Mouse (Mus musculus) large intestine, adult 2 months (tissue): ENCODE data around the gene Bcl2a1c. TPM values are rescaled to one million over a fixed set of nuclear protein-coding genes. Genes with fewer than 3 reads are reported as not detected.
"Not testable (repeated sequence)": the region's sequence is repeated elsewhere in the genome, so short reads cannot be mapped to it uniquely, and the experiment has no call there.

ENCODE experiments used
- DNase-seq: peaks from one replicate; pipeline ENCODE4 v3.0.0-alpha.2; 2012; ENCODE audit warnings: low read depth, low spot score
- WGBS: fragments of 180-500 bp; shearing (Covaris S2); methylation state at CpG from one replicate; pipeline ENCODE4 v1.1.7; 2018; 5-methylcytosine and 5-hydroxymethylcytosine counted together
- polyA plus RNA-seq: library from polyadenylated mRNA; depleted of rRNA; stranded (reverse); fragments of >200 nt; gene quantifications from 2 replicates; pipeline ENCODE4 v1.2.3, GENCODE M21; 2012; rRNA removed

The Bcl2a1c gene
- polyA plus RNA-seq: not detected in 2 replicates

DNA sequence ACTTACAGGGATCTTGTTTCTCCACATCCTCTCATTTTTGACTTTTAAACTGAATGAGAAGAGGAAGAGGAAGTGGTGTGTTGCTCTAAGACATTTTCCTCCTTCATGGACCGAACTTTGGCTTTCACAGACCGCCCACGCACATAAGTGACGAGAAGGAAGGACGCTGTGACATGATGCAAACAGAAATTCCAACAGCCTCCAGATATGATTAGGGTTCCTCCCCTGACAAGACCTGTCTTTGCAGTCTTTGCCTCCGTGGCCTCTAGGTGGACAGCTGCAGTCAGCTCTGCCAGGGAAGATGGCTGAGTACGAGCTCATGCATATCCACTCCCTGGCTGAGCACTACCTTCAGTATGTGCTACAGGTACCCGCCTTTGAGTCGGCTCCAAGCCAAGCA, at the start of gene Bcl2a1c:
Gene Bcl2a1c (plus strand): TSS at position 281 of the 400 bp plus-strand sequence.
- DNase-seq: not testable (repeated sequence)
- WGBS: 51% methylated on average over 9 of the region's 9 CpGs

DNA sequence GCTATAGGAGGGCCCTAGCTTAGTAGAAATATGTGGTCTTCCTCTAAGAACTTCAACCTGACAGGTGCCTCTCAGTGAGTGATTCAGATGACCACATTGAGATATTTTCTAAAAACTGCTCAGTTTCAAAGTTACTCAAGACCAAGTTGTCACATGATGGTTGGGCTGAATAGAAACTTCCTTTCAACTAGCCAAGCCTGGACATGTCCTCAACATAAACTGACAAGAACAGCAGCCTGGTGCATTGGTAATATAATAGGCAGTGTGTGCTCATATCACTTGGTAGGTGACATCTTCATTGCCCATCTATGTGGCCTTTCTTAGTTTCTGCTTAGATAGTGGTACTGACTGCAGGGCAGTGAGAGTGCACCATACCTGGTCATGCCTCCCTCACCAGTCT, 24.0 kb upstream of the Bcl2a1c start:
- DNase-seq: not testable (repeated sequence)

DNA sequence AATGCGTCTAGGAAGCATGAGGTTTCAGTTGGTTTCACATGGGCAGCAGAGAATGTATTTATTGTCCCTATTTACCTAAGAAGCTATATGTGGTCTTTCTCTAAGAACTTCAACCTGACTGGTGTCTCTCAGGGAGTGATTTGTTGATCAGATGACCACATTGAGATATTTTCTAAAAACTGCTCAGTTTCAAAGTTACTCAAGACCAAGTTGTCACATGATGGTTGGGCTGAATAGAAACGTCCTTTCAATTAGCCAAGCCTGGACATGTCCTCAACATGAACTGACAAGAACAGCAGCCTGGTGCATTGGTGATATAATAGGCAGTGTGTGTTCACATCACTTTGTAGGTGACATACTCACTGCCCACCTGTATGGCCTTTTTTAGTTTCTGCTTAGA, 18.2 kb upstream of the Bcl2a1c start:
- 68% methylated on average over 2 of the region's 2 CpGs for WGBS
- not testable (repeated sequence) for DNase-seq

DNA sequence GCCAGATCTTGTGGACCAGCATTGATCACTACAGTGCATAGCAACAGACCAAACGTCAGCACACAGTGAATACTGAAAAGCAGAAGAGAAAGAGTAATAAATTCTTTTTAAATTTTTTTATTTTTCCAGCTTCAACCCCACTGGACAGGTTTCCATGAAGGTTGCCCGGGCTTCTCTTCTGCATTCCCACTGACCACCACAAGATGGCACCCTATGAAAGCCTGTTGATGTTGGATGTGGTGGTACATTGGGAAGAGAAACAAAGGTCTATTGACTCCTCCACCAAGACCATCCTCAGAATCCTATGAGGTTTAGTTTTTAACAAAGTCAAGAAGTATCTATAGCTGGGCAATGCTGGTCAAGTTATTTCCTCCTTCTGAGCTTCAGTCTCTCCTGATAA, 11.9 kb upstream of the Bcl2a1c start:
- peak; percentile 31 for DNase-seq
- WGBS: 0% methylated on average over 2 of the region's 2 CpGs

DNA sequence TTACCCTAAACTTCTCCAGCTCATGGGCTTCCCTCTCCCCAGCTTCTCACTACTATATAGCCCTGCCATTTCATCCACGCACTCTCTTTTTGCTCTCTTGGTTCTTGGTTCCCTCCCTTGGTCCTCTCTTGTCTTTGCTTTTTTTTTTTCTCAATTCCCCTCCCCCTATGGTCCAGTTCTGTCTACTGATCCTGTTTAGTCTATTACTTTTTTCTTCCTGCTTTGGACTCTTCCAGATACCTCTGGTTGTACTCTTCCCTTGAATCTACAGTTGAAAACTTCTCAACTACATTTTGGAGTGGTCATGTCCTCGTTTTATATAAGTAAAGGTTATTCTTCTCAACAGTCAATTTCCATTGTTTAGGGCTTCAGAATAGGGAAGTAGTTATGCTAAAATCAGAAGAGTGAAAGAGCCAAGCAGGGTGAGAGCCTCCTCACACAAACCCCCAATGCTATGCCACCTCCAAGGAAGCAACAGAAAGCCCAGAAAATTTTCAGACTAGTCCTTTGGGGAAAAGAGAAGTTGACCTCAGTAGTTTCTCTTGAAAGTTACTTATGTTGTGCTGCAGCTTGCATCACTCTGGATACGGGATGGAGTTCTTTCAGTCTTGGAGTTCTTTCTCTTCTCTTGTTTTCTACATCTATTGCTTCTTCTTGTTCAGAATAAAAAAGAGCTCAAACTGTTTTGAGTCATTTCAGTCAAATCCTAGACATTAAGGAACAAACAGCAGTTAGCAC, 3.8 kb upstream of the Bcl2a1c start:
- WGBS: 58% methylated on average over 3 of the region's 3 CpGs
- DNase-seq: no peak

DNA sequence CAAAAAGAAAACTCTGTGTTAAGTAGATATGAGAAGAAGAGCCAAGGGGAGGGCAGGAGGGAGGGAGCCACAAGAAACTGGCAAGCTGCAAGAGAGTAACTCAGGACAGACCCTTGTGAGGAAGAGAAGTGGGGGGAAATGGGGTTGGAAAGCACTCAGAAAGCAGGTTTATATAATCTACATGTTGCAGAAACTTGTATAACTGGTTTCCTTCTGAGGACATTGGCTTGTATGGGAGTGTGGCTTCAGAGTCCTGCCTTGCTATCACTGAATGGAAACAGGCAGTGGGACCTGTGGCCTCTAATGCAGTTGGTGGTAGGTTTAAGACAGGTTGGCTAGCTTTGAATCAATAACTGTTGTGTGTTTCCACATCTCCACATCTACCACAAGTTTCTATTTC, 1.6 kb upstream of the Bcl2a1c start:
- DNase-seq: not testable (repeated sequence)

DNA sequence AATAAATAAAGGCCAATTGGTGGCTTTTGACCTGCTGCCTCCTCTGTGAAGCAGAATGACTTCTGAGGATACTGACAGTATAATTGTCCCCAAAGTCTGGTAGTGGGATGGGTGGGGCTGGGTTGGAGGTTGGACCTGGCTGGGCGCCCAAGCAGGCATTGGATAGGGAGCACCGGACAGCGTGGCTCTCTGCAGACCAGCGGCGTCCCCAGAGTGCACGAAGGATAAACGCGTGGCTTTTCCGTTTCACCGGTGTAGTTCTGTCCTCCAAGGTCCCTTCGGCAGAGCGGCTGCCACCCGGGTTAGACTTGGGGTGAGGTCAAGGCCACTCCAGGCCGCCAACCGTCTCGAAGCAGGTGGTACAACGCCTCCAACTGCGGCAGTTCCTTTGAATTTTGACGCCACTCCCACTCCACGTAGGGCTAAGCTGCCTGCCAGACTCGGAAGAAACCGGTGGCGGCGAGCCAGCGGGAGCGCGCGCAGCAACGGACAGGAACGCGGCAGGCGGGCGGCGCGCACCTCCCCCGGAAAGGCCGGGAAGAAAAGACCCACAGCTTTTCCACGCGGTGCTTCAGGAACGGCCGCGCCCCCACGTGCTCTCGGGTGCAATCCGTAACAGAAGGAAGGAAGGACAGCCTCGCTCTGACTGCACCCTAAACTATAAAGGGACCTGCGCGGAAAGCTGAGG, 38.0 kb downstream of the Bcl2a1c start:
- DNase-seq: no peak
- WGBS: under 1% methylated on average over 48 of the region's 48 CpGs

DNA sequence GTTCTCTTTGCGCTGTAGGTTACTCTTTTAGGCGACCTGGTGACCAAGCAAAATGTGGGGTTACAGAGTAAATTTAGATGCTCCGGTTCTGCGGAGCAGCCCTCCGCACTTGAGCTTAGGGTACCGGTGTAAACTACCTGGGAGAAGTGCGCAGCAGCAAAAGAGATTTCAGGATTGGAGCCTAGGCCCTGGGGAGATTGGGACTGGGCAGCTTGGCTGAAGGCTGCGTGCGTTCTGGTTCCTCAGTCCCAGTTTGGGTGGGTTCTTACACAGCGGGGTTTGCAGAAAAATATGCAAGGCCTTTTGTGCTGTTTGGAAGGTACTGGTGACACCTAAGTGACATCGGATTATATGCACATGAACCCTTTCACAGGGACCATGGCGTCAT, 38.5 kb downstream of the Bcl2a1c start:
- WGBS: 7% methylated on average over 12 of the region's 12 CpGs
- no peak for DNase-seq

DNA sequence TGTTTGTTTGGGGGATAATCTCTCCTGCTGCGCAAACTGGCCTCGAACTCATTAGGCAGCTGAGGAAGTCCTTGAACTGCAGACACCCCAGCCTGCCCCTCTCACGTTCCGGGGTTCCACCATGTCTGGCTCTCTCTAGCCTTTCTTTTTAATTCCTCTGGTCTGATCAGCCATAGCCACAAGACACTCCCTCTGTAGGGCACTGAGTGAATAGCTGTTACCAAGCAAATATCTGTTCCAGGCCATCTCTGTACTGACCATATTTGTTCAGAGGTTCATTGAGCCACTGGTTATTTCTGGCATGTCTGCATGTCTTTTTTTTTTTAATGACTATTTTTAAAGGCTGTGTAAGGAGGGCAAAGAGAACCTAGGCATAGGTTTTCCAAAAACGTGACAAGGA, 39.5 kb downstream of the Bcl2a1c start:
- DNase-seq: not testable (repeated sequence)
- WGBS: 31% methylated on average over 5 of the region's 5 CpGs

DNA sequence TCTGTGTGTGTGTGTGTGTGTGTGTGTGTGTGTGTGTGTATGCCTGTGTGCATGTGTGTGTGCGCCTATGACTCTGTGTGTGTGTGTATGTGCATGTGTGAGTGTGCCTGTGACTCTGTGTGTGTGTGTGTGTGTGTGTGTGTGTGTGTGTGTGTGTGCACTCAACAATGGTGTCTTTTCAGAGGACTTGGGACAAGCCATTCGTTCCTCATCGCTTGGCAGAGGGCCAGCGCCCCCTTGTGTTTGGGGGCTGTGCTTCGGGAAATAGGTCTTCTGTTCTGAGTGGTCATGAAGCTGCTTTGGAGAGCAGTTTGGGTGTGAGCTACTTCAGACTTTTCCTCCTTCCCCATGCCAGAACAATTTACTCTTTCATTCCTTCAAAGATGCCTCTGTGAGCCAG, 41.8 kb downstream of the Bcl2a1c start:
- 38% methylated on average over 5 of the region's 5 CpGs for WGBS
- not testable (repeated sequence) for DNase-seq

DNA sequence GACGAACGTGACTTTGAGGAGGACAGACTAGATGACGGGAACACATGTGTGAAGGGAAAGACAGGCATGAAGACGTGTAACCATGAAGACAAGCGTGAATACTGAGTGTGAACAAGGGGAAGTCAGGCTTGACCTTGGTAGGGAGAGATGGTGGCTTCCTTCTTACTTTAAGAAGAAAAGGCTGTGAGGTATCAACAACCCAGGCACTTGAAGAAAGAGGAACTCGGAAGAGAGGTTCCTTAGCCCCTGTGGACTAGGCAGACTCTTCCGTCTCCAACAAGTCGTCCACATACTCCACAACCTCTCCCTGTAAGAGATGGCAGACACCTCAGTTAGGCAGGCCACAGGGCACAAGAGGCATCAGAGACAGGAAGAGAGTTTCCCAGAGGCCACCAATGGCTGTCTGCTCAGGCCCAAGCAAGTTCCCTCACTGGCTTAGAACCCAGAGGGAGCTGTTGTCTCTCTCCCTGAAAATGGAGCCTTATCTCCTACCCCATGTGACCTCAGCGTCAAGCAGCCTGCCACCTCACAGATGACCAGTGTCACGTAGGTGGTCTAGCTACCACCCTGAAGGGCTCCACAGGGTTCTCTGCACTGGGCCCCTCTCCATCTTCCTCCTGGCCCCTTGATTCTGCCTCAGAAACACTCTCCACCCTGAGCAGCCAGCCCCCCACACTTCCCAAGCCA, 45.5 kb downstream of the Bcl2a1c start:
- 92% methylated on average over 10 of the region's 10 CpGs for WGBS
- no peak for DNase-seq

DNA sequence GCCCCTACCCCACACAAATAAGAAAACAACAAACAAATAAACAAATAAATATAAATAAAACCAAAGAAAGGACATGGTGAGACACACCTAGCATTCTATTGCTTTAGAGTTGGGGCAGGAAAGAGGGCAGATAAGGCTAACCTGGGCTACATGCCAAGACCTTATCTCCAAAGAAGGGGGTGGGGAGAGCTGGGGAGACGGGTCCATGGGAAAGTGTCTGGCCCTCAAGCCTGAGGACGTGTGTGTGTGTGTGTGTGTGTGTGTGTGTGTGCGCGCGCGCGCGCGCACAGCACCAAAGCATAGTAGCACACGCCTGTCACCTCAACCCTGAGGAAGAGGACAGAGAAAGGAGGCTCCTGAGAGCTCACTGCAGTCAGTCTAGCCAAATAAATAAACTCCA, 47.2 kb downstream of the Bcl2a1c start:
- WGBS: 63% methylated on average over 10 of the region's 10 CpGs
- DNase-seq: no peak

DNA sequence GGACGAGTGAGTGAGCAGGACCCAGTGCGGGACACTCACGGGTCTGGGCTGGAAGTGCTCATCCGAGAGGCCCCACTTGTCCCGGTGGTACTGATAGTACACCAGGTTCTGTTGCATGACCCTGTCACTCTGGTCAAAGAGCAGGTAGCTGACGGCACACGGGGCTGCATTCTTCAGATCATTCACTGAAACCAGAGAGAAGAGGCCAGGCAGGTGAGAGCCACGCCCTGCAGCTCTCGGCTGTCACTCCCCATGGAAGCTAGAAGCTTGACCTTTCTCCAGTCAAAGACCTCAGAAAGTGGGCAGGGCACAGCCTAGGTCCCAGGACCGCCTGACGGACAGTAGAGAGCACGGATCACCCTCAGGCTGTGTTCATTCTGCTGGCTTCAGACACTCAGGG, 49.9 kb downstream of the Bcl2a1c start:
- no peak for DNase-seq
- WGBS: 51% methylated on average over 12 of the region's 12 CpGs

Other genes with a start within 250 kb of the Bcl2a1c start
- gene Crtap, start 60.5 kb downstream of the Bcl2a1c start, polyA plus RNA-seq: 26.7 and 30.3 TPM in 2 replicates
- gene Glb1, start 70.9 kb downstream of the Bcl2a1c start, polyA plus RNA-seq: 39.6 and 44.2 TPM in 2 replicates
- gene Tmppe, start 71.0 kb downstream of the Bcl2a1c start, polyA plus RNA-seq: 3.9 and 9.0 TPM in 2 replicates
- gene Ccr4, start 174.8 kb downstream of the Bcl2a1c start, polyA plus RNA-seq: 2.2 and 3.4 TPM in 2 replicates
- not detected in 2 replicates for gene C130032M10Rik, start 185.6 kb downstream of the Bcl2a1c start, polyA plus RNA-seq
- 0.01 TPM in 1 of 2 replicates, not detected in the other for gene Trim71, start 234.2 kb downstream of the Bcl2a1c start, polyA plus RNA-seq